Mouse (Mus musculus) bone marrow, adult 2 months (tissue): Measurements from ENCODE around the gene Dnajc10.

ENCODE experiments used
- CTCF ChIP-seq: fragments of 200-500 bp; IDR thresholded peaks from 2 replicates; pipeline ENCODE4 v1.5.1; 2011; ENCODE audit warnings: low read length, control low read depth; ENCODE audit not compliant: control insufficient read depth, insufficient read depth
- POLR2A ChIP-seq: fragments of 200-500 bp; IDR thresholded peaks from 2 replicates; pipeline ENCODE4 v1.6.1; 2011; ENCODE audit warnings: low read depth, mild to moderate bottlenecking, control low read depth, low read length, borderline replicate concordance; ENCODE audit not compliant: control insufficient read depth

DNA sequence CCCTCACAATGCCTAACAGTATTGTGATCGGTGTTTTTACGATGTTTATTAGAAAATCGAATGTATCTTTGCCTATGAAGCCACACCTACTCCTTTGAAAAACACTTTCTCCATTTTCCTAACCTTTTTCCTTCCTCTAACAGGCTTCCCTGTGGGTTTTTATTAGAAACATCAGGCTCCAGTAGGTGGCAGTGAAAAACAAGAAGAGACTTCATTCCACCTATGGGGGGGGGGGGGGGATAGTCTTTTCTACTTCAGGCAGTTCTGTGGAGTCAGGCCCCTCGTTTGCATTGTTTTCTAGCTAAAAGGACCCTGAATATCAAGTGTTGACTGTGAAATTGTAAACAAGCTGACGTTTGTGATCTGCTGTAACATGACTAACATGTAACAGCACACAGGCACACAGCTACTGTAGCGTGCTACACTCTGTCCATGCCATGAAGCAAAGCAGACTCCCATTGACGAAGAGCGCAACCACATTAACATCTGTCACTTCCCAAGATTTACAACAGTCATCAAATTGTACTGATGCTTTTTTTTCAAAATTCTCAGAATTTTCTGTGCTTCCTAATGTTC, 41.5 kb downstream of the Dnajc10 start:
- TF ChIP-seq CTCF, result no peak
- no peak for TF ChIP-seq POLR2A
